Mouse (Mus musculus) cerebellum, postnatal 14 days (tissue): ENCODE measurements around the gene Chst11.
A peak's percentile ranks its signal among the peaks of the same experiment; 100 is the strongest.

ENCODE experiments used
- DNase-seq, 2 experiments: peaks; one replicate each; pipeline ENCODE4 v3.0.0; 2021; ENCODE audit warnings: mixed read lengths in 2 of 2

Chst11 gene

DNA sequence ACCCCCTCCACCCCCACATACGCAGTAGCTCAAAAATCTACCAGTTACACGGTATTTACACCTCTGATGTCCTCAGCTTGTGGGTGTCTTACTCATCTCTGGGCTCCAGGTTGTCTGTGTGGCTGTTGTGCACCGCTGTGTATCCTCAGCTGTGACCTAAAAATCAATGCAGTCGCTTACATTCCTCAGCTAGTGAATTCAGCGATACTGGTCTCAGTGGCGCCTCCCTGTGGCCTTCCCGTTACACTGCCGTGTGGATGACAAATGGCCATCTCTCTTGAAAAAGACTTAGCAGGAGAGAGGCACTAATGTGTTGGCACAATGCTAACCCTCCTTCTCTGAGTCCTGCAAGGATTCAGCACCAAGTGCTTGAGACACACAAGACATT, 197.3 kb downstream of the Chst11 start:
- DNase-seq = peak; percentile 88 to 97

DNA sequence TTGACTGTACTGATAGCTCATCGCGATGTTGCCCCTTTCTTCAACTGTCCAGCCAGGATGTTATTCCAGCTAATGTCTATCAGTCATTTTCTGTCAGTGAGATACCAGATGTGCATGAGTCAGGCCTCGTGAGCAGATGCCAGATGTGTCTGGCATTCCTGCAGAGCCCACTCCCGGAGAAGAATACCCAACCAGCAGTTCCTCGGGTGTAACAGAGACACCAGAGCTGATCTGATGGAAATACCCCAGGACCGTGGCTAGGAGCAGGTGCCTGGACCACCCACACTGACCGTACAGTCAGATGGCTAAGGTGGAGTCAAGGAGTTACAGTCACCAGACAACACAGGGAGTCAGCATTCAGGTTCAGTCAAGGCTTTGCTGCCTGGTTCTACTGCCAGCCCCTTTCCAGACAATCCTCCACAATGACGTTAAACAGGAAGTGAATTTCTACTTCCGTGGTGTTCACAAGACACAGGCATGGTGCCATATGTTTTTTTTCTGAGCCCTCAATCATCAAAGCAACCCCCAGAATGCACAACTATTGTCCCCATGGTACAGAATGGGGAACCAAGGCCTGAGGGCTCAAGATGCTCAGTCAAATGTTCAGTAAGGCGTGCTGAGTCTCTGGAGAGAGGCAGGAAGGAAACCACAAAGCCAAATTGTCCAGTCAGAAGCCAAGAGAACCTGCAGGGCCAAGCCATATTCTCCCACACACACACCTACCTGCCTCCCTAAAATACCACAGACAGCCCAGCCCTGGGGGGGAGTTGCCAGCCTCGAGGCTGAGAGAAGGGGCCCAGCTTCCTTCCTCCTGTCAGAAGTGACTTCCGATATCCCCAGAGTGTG, 198.6 kb downstream of the Chst11 start:
- no peak for DNase-seq

DNA sequence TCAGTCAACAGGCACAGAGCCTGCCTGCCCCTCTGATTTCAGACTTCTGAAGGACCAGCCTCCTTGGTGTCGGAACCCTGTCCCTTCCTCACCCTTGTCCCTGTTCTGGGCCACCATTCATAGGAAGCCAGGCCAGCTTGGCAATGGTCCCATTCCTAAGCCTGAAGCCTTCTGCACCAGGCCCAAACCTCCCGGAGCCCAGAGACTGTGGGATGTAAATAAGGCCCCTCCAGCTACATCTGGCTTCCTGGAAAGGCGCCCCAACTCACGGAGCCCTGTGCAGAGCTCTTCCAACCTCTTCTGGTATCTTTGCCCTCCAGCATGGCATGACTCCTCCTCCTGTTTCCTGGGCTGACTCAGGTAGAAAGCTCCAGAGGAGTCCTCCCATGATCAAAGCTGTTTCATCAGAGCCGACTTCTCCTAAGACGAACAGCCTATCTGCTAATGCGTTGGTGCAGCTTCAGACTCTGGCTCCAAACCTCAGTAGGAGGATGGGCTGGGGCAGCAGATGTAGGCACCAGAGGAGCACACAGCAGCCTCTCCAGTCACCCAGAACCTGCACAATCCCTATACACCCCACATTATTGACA, 199.3 kb downstream of the Chst11 start:
- DNase-seq = peak; percentile 69 to 72

DNA sequence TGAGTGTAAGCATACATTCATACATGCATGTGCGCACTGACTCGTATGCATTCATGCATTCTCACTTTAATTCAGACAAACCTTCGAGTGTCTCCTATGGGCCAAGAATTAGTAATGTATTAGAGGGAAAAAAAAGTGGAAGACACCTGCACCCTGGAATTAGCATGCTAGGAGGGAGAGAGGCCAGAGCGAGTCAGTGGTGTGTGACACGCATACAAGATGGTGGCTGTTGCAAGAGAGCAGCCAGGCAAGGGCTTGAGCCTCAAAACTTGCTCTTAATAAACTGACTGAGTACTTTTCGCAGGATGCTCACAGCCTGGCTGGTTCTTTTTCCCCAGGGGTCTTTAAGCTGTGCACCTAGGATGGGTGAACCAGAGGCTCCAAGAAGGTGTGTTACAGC, 199.8 kb downstream of the Chst11 start:
- no peak for DNase-seq

DNA sequence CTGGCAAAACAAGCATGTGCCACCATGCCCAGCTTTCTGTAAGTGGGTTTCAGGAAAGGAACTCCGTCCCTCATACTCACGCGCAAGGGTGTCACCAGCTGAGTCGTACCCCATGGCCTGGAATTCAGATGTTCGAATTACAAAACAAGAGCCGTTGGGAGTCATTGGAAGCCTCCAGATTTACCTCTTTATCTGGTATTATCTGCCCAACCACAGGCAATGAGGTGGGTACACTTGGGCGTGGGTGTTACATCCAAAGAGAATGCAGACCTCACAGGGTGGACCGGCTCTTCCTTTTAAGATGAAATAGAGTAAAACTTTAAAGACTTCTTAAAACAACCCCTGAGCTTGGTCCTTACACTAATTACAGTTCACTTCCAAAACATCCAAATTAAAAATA, 200.9 kb downstream of the Chst11 start:
- DNase-seq = no peak

DNA sequence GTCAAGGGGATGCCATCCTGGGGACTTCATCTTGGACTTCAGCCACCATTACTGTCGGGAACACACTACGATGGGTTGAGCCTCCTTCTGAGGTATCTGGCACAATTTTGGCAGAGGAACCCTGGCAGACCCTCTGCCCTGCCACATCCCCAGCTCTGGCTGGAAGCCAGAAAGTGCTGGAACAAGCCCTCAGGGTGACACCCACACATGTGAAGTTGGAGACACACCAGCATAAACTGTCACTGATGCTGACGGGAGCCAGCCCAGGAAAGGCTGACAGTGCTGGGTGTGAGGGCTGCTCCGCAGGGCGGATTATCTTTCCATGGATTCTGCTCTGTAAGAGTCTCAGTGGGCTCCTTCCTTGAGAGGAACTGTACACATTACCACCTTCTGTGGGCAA, 201.7 kb downstream of the Chst11 start:
- DNase-seq = peak in 1 of 2 experiments; percentile 43

DNA sequence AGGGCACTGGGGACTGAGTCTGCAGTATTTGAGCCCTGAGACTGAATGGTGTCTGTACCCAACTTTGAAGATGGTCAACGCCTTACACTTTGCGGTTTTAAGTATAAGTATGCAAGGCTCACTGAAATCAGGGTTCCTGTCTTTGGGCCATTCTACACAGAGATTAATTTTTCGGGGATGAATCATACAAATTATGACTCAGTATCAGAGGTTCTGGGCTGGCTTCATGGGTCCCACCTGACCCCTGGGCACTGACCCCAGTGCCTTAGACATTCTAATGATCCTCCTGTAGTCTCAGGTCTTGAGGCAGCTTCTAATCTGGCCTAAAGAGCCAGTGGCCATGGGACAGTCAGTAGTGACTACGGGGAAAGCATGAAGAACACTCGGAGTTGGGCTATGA, 203.8 kb downstream of the Chst11 start:
- DNase-seq = no peak

DNA sequence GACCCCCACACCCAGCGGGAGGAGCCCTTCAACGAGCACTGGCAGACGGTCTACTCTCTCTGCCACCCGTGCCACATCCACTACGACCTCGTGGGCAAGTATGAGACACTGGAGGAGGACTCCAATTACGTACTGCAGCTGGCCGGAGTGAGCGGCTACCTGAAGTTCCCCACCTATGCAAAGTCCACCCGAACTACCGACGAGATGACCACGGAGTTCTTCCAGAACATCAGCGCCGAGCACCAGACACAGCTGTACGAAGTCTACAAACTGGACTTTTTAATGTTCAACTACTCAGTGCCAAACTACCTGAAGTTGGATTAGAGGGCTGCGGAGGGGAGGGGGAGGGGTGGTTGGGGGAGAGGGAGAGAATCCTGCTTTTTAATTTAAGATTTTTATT, 206.2 kb downstream of the Chst11 start:
- DNase-seq = no peak

DNA sequence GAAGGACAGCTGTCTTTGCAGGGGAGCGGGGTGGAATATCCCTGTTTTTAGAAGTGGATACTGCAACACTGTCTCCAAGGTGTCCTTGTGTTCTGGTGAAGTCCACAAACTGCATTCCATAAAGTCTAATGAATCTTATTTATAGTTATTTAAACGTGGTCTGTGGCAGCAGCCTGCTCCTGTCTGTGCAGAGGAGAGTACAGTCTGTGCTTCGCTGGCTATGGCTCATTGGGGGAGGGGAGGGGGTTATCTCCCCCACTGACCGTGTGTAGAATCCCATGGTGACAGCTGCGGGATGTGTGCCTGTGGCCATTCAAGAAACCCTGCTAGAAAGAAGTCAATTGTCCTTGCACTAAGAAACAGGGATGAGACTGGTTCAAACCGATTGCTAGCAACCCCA, 206.7 kb downstream of the Chst11 start:
- no peak for DNase-seq

DNA sequence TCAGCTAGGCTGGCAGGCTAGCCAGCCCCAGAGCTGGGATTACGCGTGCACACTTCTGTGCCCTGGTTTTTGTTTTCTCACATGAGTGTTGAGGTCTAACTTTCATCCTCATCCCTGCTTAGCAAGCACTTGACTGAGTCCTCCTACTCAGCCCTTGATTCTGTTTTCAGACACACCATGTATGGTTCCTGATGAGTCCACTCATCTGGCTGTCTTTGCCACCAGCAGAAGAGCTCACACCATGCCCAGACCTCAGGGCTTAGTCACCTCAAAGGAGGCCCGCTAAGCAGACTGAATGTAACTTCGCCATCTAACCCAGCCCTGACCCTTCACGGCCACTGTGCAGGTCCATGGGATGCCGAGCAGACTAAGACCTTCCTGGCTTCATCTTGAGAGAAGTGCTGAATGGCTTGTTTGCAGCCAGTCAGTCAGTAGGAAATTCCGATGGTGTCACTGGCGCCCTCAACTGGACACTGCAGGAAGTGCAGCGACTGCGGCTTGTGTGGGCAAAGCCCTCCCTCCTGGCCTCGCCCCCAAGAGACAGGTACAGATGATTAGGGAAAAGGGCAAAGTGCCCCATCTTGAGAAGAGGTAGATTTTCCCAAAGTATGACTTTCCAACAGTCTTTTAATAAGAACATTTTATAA, 212.5 kb downstream of the Chst11 start:
- peak; percentile 88 to 93 for DNase-seq

DNA sequence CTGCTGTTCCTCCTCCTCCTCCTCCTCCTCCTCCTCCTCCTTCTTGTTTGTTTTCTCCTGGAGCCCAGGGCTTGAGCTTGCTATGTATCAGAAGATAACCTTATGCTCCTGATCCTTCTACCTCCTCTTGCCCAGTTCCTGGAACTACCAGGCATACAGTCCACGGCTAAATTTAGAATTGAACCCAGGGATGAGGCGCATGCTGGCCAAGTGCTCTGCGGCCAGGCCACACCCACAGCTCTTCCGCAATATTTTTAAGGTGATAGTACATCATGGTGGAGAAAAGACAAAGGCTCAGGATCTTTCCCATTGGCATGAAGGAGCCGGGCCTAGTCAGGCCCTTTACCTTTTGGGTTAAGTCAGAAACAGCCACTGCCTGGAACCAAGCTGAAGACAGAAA, 213.4 kb downstream of the Chst11 start:
- peak in 1 of 2 experiments; percentile 50 for DNase-seq

DNA sequence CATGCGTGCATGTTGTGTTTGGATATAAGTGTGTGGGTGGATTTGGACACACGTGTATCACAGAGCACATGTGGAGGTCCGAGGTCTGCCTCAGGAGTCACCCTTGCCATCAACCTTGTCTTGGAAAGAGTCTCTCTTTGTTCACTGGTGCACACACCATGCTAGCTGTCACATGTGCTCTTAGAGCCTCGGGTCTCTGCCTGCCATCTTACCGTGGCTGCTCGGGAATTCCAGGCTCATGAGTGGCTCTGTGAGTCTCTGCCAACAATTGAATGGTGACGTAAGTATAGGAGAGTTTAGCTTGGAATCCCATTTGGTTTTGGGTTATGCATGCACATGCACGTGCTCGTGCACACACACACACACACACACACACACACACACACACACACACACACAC, 214.0 kb downstream of the Chst11 start:
- no peak for DNase-seq

DNA sequence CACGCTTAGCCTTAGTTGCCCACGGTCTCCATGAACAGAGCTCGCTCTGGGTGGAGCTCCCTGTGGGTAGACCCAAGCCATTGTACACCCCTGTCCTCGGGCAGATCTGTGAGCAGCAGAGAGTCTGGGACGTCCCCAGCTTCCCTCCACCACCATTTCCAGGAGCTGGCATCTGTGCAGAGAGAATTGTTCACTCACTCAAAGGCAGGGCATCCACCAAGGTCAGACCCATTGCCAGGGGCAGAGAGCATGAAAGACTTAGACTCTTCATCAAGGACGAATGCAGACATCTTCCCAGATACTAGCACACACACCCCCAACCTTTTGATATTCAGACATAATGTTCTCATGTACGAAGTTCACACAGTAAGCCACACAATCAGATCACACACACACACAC, 216.2 kb downstream of the Chst11 start:
- DNase-seq = no peak

DNA sequence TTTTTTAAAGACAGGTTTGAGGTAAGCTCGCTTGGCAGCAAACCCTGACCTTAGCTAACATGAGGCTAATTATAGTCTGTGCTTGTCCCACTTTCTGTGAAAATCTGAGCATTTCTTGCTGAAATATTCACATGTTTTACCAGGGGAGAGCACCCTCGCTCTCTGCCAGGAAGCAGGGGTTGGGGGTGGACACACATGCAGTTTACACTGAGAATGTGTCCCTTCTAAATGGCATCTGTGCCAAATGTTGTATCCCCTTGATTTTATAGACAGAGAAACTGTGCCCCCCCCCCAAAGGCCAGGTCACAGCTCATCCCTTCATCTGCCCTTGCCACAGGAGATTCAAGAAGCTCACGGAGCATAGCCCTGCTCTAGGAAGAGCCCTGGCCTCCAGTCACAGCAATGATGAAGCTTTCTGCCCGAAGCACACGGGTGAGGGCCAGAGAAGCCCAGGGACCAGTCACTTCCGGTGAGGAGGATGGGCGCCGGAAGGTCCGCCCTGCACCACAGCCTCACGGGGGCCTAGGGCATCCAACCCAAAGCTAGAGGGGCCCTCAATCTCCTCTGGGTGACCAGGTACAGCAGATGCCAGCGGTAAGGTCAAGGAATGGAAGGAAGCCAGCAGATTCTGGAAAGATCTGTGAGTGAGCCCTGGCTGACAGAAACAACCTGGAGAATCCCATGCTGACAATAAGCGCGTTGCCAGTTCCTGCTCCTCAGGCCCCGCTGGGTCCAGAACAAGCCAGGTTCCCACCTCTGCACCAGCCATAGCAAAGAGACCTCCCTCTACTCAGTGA, 217.8 kb downstream of the Chst11 start:
- DNase-seq = peak; percentile 34 to 42

DNA sequence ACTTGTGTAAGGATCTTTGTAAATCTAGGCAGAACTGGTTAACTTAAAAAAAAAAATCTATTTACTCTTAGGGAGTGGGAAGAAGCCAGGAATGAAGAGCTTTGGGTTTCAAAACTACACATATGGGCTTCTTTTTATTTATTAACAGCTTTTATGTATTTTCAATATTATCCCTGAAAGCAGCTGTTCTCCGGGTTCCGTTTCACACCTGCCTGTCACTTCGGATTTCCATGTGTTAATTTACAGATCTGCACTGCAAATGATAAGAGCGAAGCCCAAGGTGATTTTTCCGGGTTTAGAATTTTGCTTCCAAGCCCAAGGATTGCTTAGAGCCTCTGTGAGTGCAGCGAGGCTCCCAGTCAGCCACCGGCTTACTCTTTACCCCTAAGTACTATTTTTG, 223.1 kb downstream of the Chst11 start:
- no peak for DNase-seq

DNA sequence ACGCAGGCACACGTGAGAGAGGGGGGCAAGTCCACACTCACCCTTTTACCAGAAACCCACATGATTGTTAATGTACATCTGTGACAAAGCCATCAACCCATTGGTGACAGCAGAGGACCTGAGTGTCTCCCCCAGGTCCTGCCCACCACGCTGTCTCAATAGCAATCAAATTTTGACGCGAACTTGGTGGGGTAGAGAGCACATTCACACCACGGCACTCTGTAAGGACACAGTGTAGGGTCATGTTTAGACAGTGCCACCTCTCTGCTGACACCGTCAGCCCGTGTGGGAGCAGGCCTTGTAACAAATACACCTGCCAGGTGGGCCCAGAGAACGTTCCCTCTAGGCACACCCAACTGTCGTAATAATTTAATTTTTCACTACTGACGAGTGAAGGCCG, 224.1 kb downstream of the Chst11 start:
- no peak for DNase-seq

DNA sequence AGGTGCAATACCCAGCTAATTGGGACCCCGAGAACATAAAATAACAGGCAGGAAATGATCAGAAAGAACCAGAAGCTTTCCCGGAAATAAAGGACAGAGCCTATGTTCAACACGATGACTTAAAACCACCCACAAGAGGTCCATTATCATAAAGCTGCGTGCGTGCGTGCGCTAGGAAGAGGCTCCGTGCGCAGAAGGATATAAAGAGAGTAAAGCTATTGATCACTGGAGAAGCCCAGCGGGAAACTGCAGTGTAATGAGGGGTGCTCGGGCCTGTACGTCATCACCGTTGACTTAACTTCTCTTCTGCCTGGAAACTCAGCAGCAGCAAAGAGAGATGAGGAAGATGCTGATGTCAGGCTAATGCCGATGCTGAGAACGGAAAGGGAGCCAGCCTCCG, 224.8 kb downstream of the Chst11 start:
- DNase-seq = no peak

DNA sequence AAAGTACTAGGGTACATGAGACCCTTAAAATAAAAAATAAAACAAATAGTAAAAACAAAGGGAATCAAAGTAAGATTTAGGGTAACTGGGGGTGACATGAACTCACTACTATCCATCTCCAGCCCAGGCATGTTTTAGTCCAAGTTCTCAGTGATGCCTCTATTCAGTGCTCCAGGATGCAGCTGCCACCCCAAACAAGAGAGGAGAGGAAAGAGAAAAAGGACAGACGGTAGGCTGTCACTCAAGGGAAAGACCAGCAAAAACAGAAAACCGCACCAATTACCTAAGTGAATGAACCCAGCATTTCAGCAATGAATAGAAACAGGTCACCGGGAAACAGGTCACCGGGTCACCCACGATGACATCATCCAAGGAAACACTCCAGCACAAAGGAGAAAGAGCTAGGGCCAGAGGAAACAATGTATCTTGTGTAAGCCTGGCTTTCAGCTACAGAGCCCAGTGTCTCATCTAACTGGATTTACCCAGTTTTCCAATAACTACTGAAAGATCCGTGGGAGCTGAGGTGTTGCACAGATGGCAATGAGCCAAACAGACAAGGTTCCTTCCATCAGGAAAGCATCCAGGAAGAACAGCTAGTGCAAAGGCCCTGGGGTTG, 225.8 kb downstream of the Chst11 start:
- DNase-seq = no peak

DNA sequence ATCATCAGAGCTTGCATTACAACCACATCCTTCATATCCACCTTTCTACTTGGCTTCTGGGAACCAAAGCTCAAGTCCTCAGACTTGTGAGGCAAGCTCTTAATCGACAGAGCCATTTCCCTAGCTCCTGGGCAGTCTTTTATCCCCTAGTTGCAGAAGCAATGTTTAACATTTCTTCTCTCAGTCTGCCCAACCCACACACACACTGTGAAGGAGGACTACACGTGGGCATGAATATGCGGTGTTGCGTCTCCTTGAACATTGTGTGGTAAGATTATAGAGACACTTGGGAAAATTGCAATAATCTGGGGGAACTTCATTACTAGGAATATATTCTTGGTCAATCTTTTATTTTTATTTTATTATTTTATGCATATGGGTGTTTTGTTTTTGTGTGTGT, 227.3 kb downstream of the Chst11 start:
- no peak for DNase-seq

DNA sequence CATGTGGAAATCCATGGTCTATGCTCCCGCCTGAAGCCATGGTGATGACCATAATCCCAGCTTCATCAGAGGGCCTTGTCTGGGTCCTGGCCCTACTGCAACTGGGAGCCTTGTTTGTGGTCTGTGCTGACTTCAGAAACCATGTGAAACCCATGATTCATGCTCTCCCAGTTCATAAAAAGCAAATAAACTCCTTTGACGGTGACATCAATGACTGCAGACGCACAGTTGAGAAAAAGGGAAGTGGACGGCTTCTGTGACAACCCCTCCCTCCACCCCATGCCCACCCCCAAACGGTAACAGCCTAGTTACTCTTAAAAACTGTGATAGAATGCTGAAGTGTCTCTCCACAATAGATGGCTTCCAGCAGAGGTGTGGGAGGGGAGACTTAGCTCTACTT, 230.3 kb downstream of the Chst11 start:
- no peak for DNase-seq

DNA sequence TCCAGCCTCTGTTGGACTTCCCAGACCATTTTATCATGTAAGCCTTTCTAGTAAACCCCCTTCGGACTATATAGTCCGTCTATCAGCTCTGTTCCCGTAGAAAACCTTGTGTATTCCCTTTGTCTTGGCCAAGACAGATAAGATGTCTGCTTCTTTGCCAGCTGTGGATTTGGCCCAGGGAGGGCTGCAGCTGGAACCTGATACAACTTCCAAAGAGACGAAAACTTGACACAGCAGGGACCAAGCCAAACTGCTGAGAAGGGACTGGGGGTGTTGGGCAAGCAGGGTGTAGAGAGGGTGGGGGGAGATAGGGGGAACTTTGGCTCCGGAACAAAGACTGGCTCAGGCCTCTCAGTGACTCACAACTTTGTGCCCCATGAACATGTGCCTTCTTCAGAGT, 232.0 kb downstream of the Chst11 start:
- DNase-seq = no peak

DNA sequence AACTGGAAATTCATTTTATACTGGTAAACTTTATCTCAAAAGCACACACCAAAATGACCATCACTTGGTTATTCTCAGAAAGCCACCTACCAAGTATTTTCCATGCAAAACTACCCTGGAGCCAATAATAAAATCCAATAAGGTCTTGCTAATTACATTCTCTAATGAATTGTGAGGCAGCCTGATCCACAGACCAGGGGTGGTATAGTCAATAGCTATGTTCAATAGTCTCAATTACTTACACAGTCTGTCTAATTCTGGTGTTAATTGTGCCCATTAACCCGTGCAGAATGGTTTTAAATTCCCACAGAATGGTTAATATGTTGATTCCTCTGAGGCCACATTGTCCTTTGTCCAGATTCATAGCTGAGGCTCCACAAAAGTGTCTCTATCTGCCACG, 233.5 kb downstream of the Chst11 start:
- DNase-seq = no peak

DNA sequence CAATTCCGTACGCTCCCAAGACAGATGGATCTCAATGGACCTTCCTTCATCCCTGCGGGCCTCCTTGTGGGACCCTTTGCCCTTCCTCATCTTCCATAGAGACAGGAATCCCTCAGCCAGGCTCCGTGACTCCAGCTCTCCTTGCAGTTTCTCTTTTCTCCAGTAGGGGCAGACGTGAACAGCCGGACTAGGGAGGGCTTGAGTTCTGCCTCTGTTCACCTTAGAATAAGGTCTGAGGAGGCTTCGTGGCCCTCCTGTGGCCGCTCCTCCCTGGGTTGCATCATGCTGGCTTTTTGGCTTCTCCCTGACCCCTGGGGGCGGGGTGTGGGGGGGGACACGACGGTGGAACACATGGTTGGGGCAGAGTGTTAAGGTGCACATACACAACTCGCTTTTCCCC, 234.4 kb downstream of the Chst11 start:
- DNase-seq = peak; percentile 85 to 86
